Comparison of ENCODE assay signal across 9 mouse cellular contexts in genomic region chr7:27446521-27447418, GRCm38 (mm10). TPM values are rescaled to one million over a fixed set of nuclear protein-coding genes. Genes with fewer than 3 reads are reported as not detected.
A peak's percentile ranks its signal among the peaks of the same experiment; 100 is the strongest.
DNase-seq lines count a peak whose midpoint lies in the region; ATAC-seq and TF ChIP-seq lines count a peak whose summit lies in the region.
"Had no signal": no experiment of that assay in that cellular context is flagged by ENCODE, and none has a peak within 500 bp of the region (broad histone marks: within the 10 kb centered on the region; RNA-seq: fewer than 3 reads in every experiment).

No protein-coding gene starts in this region.

- ATAC-seq in heart, embryonic 13.5 days (ENCODE audit: extremely low read depth, insufficient number of reproducible peaks, low FRiP score, low TSS enrichment) = no peak
- ATAC-seq in lung, embryonic 15.5 days (ENCODE audit: borderline replicate concordance, extremely low read depth, low FRiP score, low TSS enrichment) = peak; percentile 5; the same call in 1 of the 2 replicates

- 8% methylated on average over 50 of the region's 53 CpGs for WGBS in heart, embryonic 13.5 days
- WGBS in lung, embryonic 15.5 days = 11% methylated on average over 37 of the region's 53 CpGs

- in situ Hi-C loops in CH12.LX (cut with MboI; ENCODE audit: low pct_ligation_motif_present, low pct_unique_long_range_greater_than_20kb, low sequenced_read_pairs) = no loop called here

- no peak overlapping the region for H3K9ac ChIP-seq in CH12.LX (ENCODE audit: insufficient read depth, low read depth)
- H3K9ac ChIP-seq in heart, embryonic 13.5 days = peak overlapping the region; percentile 81
- peak overlapping the region; percentile 48 for H3K9ac ChIP-seq in lung, embryonic 15.5 days

- no peak overlapping the region for H3K27ac ChIP-seq in CH12.LX (ENCODE audit: insufficient read depth, low read depth)
- H3K27ac ChIP-seq in heart, embryonic 13.5 days (replicated peaks) = no peak overlapping the region
- H3K27ac ChIP-seq in lung, embryonic 15.5 days = no peak overlapping the region

- no peaks in the 10 kb centered on the region for H3K79me2 ChIP-seq in CH12.LX (replicated peaks; ENCODE audit: control insufficient read depth, extremely low read depth, insufficient read depth, poor library complexity, severe bottlenecking)

- peaks cover 10 to 33% of the 10 kb centered on the region in 2 experiments for H3K4me1 ChIP-seq in CH12.LX (ENCODE audit: control insufficient read depth in 1 of 2, insufficient read depth in 2 of 2)
- peaks cover 28% of the 10 kb centered on the region for H3K4me1 ChIP-seq in heart, embryonic 13.5 days
- peaks cover 22% of the 10 kb centered on the region for H3K4me1 ChIP-seq in lung, embryonic 15.5 days

- H3K4me2 ChIP-seq in CH12.LX (ENCODE audit: insufficient read depth, low read depth, poor library complexity, severe bottlenecking) = peak overlapping the region; percentile 74
- peak overlapping the region; percentile 98 for H3K4me2 ChIP-seq in heart, embryonic 13.5 days
- peak overlapping the region; percentile 99 for H3K4me2 ChIP-seq in lung, embryonic 15.5 days

- no peak for TF ChIP-seq POLR2A in CH12.LX (IDR thresholded peaks at IDR 0.05; ENCODE audit: low read depth, low read length)

- H3K9me3 ChIP-seq in CH12.LX (replicated peaks; ENCODE audit: low read length) = peaks cover 2% of the 10 kb centered on the region
- H3K9me3 ChIP-seq in heart, embryonic 13.5 days = no peaks in the 10 kb centered on the region
- no peaks in the 10 kb centered on the region for H3K9me3 ChIP-seq in lung, embryonic 15.5 days

- H3K36me3 ChIP-seq in CH12.LX (replicated peaks in 1 of 2; ENCODE audit: control insufficient read depth in 1 of 2, insufficient read depth in 1 of 2, low read length in 1 of 2) = no peaks in the 10 kb centered on the region
- no peaks in the 10 kb centered on the region for H3K36me3 ChIP-seq in heart, embryonic 13.5 days
- H3K36me3 ChIP-seq in lung, embryonic 15.5 days = no peaks in the 10 kb centered on the region

- no peak for TF ChIP-seq CTCF in CH12.LX (conservative IDR thresholded peaks at IDR 0.05 in 1 of 2, IDR thresholded peaks at IDR 0.05 in 1 of 2; ENCODE audit: low read depth in 2 of 2, low read length in 2 of 2)

- TF ChIP-seq EP300 in CH12.LX (IDR thresholded peaks at IDR 0.05; ENCODE audit: low read length) = no peak

- dilution Hi-C loops in CH12.LX (cut with MboI; ENCODE audit: extremely low pct_ligation_motif_present, extremely low pct_unique_long_range_greater_than_20kb, low sequenced_read_pairs) = no loop called here

- no peak for DNase-seq in CH12.LX (ENCODE audit: extremely low read depth)
- peak; percentile 51 for DNase-seq in R1 (ENCODE audit: low read depth, low spot score)
- peak; percentile 55 for DNase-seq in embryo, embryonic 10.5 days (ENCODE audit: low spot score)
- DNase-seq in layer of hippocampus, adult 8-10 months (ENCODE audit: low spot score in 2 of 2) = peak; percentile 57 to 72
- peak; percentile 88 to 93 for DNase-seq in right cerebral cortex, postnatal 10 days (ENCODE audit: low spot score in 2 of 2)
- DNase-seq in c-Kit-positive CD71-positive TER-119-positive erythroid progenitor cells, embryonic 14.5 days (ENCODE audit: low spot score) = no peak

- TF ChIP-seq RAD21 in CH12.LX (IDR thresholded peaks at IDR 0.05; ENCODE audit: low read depth, low read length) = no peak

- peaks cover 46% of the 10 kb centered on the region for H3K27me3 ChIP-seq in CH12.LX (replicated peaks)
- H3K27me3 ChIP-seq in heart, embryonic 13.5 days (replicated peaks) = peaks cover 31% of the 10 kb centered on the region
- H3K27me3 ChIP-seq in lung, embryonic 15.5 days = peaks cover 33% of the 10 kb centered on the region

- H3K4me3 ChIP-seq in CH12.LX (replicated peaks in 1 of 3; ENCODE audit: low read depth in 2 of 3, low read length in 2 of 3, poor library complexity in 1 of 3) = peak overlapping the region in 2 of 3 experiments; percentile 30 to 34
- H3K4me3 ChIP-seq in heart, embryonic 13.5 days = peak overlapping the region; percentile 71
- H3K4me3 ChIP-seq in lung, embryonic 15.5 days = peak overlapping the region; percentile 55

TF ChIP-seq in CH12.LX, 34 proteins besides CTCF, POLR2A, EP300 and RAD21:
- no peak for TF ChIP-seq NRF1 (IDR thresholded peaks at IDR 0.05; ENCODE audit: low read depth, low read length)
- TF ChIP-seq KAT2A (IDR thresholded peaks at IDR 0.05; ENCODE audit: insufficient replicate concordance, low read length) = no peak
- TF ChIP-seq MAX (IDR thresholded peaks at IDR 0.05; ENCODE audit: low read length) = no peak
- no peak for TF ChIP-seq E2F4 (IDR thresholded peaks at IDR 0.05; ENCODE audit: insufficient replicate concordance, low read depth, low read length)
- TF ChIP-seq USF1 (IDR thresholded peaks at IDR 0.05; ENCODE audit: low read depth, low read length) = no peak
- TF ChIP-seq ZNF384 (IDR thresholded peaks at IDR 0.05; ENCODE audit: low read depth, low read length) = no peak
- no peak for TF ChIP-seq USF2 (conservative IDR thresholded peaks at IDR 0.05; ENCODE audit: low read depth, low read length)
- no peak for TF ChIP-seq JUND (conservative IDR thresholded peaks at IDR 0.05; ENCODE audit: low read depth, low read length)
- no peak for TF ChIP-seq MAFK (IDR thresholded peaks at IDR 0.05; ENCODE audit: insufficient replicate concordance, low read length)
- TF ChIP-seq ZC3H11A (IDR thresholded peaks at IDR 0.05; ENCODE audit: low read depth, low read length) = no peak
- TF ChIP-seq IRF4 (IDR thresholded peaks at IDR 0.05; ENCODE audit: low read depth, low read length) = no peak

RNA-seq across cellular contexts. Expression of gene Sptbn4, which starts 0.7 kb away (rescaled TPM):
- total RNA-seq in CH12.LX (2012; rRNA removed) (0.29 and 0.38 TPM in 2 replicates), CH12.LX (2014; rRNA removed) (0.18 and 0.21 TPM in 2 replicates)
- 0.20 and 0.24 TPM in 2 replicates for polyA plus RNA-seq in CH12.LX (2012; ENCODE audit: insufficient read length, low read depth)
- polyA plus RNA-seq in heart, embryonic 13.5 days (2015; fragmentation: Nextera tagmentation; extraction: Ambion mirVana) = 0.13 and 0.23 TPM in 2 replicates
- 100 to 1,000 TPM; 116 to 147 (median 135) TPM for total RNA-seq in layer of hippocampus, adult 8-10 months (2022)
- polyA plus RNA-seq in lung, embryonic 15.5 days (2015; fragmentation: Nextera tagmentation; extraction: Ambion mirVana) = 0.21 and 0.33 TPM in 2 replicates
- total RNA-seq: hematopoietic stem cell, adult 5-6 weeks had no signal

RNA-seq across cellular contexts. Expression of gene Blvrb, which starts 1.0 kb away (rescaled TPM):
- total RNA-seq in CH12.LX (2012; rRNA removed) (6.3 and 9.4 TPM in 2 replicates), CH12.LX (2014; rRNA removed) (2.8 and 4.3 TPM in 2 replicates)
- 5.0 and 7.6 TPM in 2 replicates for polyA plus RNA-seq in CH12.LX (2012; ENCODE audit: insufficient read length, low read depth)
- polyA plus RNA-seq in heart, embryonic 13.5 days (2015; fragmentation: Nextera tagmentation; extraction: Ambion mirVana) = 84.7 and 89.0 TPM in 2 replicates
- total RNA-seq in layer of hippocampus, adult 8-10 months (2022) = 10 to 100 TPM; 14.6 to 21.6 (median 20.1) TPM
- 58.8 and 68.5 TPM in 2 replicates for polyA plus RNA-seq in lung, embryonic 15.5 days (2015; fragmentation: Nextera tagmentation; extraction: Ambion mirVana)

RNA-seq across cellular contexts. Expression of gene Sertad3, which starts 26.8 kb away (rescaled TPM):
- total RNA-seq in CH12.LX (2012; rRNA removed) (2.6 and 2.8 TPM in 2 replicates), CH12.LX (2014; rRNA removed) (2.7 and 3.9 TPM in 2 replicates)
- polyA plus RNA-seq in CH12.LX (2012; ENCODE audit: insufficient read length, low read depth) = 1.8 and 2.7 TPM in 2 replicates
- polyA plus RNA-seq in heart, embryonic 13.5 days (2015; fragmentation: Nextera tagmentation; extraction: Ambion mirVana) = 21.1 and 23.2 TPM in 2 replicates
- 1 to 10 TPM; 3.0 to 4.9 (median 3.9) TPM for total RNA-seq in layer of hippocampus, adult 8-10 months (2022)
- 28.6 and 31.1 TPM in 2 replicates for polyA plus RNA-seq in lung, embryonic 15.5 days (2015; fragmentation: Nextera tagmentation; extraction: Ambion mirVana)

RNA-seq across cellular contexts. Expression of gene Sertad1, which starts 39.9 kb away (rescaled TPM):
- total RNA-seq in CH12.LX (2012; rRNA removed) (8.0 and 8.3 TPM in 2 replicates), CH12.LX (2014; rRNA removed) (8.1 and 9.1 TPM in 2 replicates)
- 5.0 and 7.4 TPM in 2 replicates for polyA plus RNA-seq in CH12.LX (2012; ENCODE audit: insufficient read length, low read depth)
- 32.3 and 37.1 TPM in 2 replicates for polyA plus RNA-seq in heart, embryonic 13.5 days (2015; fragmentation: Nextera tagmentation; extraction: Ambion mirVana)
- 10 to 100 TPM in 1 of 4 experiments, 1 to 10 TPM in 3; 6.4 to 10.7 (median 9.3) TPM for total RNA-seq in layer of hippocampus, adult 8-10 months (2022)
- 48.5 and 49.6 TPM in 2 replicates for polyA plus RNA-seq in lung, embryonic 15.5 days (2015; fragmentation: Nextera tagmentation; extraction: Ambion mirVana)

RNA-seq across cellular contexts. Expression of gene Prx, which starts 52.4 kb away (rescaled TPM):
- total RNA-seq in CH12.LX (2012; rRNA removed) = 0.21 TPM in 2 replicates
- total RNA-seq in CH12.LX (2014; rRNA removed) = 0.12 and 0.17 TPM in 2 replicates
- polyA plus RNA-seq in CH12.LX (2012; ENCODE audit: insufficient read length, low read depth) = 0.41 and 0.60 TPM in 2 replicates
- polyA plus RNA-seq in heart, embryonic 13.5 days (2015; fragmentation: Nextera tagmentation; extraction: Ambion mirVana) = 2.0 and 2.1 TPM in 2 replicates
- under 1 TPM; 0.38 to 0.43 (median 0.39) TPM for total RNA-seq in layer of hippocampus, adult 8-10 months (2022)
- polyA plus RNA-seq in lung, embryonic 15.5 days (2015; fragmentation: Nextera tagmentation; extraction: Ambion mirVana) = 7.2 and 8.7 TPM in 2 replicates

Comparison
In these comparisons a context has a peak if more than half of its experiments do, and no peak if none do; other contexts are left out.
1. DNase-seq: peak in R1 (single experiment), embryo, embryonic 10.5 days (single experiment), layer of hippocampus, adult 8-10 months (2 of 2) and right cerebral cortex, postnatal 10 days (2 of 2); none in CH12.LX (single experiment) and c-Kit-positive CD71-positive TER-119-positive erythroid progenitor cells, embryonic 14.5 days (single experiment).
2. Peak in every context shown above with its lines, with median percentiles within 50 percentile points of each other: H3K4me2 ChIP-seq and H3K4me3 ChIP-seq.